Mouse (Mus musculus): ENCODE data around the gene Cdca8.

Cdca8 gene

DNA sequence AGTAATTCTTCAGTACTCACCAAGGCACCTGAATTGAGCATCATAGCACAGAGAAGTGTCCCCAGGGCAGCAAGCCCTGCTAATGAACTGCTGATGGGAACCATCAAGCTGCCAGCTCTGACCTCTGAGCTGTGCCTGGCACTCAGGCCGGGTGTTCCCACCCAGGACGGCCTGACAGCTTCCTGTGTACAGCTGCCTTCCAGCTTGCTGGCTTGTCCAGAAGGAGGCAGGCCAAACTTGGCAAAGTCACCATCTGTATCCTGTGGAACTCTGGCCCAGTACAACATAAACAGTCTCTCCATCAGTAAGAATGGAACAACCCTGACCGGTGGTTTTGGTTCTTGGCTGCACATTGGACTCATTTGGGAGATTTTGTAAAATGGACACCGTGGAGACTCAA, 14.4 kb upstream of the Cdca8 start:
- DNase-seq (ENCODE audit: low spot score): no peak

DNA sequence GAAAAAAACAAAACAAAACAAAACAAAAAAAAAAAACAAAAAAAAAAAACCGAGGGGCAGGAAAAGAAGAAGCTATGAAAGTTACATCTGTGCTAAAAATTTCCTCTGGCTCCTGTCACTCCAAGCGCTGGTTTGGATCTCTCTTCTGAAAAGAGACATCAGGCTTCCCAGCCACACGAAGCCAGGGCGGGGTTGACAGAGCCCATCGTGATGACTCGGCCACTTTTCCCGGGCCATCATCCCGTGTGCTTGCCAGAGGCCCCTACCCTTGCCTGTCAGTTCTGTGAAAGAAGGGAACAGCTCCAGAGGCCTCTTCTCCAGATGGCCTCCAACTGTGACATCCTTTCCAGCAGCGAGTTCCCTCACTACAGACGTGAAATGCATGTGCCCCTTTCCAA, 11.9 kb upstream of the Cdca8 start:
- DNase-seq (ENCODE audit: low spot score): no peak

DNA sequence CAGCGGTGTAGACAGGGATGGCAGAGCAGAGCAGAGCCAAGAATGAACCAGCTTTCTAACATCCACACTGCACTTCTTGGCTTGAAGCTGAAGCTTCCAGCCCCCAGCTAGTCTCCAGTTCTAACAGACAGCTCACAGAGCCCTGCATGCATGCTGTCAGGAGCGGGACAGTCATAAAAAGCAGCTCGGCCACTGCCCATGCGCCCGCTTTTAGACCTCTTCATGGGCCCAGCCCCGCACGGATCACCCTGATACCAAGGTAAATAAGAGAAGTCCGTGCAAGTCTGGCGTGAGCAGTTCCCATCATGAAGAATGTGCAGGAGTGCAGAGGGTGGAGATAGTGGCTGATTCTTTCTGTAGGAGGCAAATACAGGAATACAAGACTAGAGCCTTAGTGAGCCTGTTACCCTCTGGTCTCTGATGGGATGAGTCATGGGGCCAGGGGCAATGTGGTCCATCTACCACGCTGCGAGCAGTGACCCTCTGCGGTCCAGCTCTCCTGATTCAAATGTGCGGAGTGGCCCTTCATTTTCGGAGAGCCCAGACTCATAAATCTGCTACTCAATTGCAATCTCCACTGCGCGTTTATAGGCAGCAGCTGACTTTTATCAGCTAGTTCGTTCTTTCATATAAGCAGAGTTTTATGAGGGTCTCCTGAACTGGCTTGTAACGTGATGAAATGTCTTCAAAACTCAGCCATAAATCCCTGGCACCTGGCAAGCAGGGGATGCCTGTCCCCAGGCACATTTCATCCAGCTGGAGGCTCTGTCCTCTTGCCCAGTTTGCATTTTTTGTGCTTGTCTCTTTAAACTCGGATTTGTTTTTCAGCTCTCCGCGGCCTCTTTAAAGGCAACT, 11.3 kb upstream of the Cdca8 start:
- DNase-seq (ENCODE audit: low spot score): no peak

DNA sequence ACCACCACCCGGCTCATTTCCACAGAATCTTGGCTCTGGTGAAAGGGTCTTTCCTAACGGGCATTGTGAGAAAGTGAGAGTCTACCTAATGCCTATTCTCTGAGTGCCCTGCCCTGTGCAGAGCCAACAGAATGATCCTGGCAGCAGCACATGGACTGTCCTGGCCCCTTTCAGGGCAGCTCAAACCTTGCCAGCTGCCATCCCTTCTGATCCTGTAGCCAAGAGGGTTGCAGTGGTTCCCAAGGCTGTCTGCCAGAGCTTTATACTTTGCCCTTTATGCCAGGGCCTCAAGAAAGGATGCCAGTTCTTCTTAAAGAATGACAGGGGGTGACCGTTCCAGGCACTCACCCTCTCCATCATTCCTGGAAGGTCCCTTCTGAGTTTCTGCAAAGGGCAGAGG, 10.4 kb upstream of the Cdca8 start:
- DNase-seq (ENCODE audit: low spot score): no peak

DNA sequence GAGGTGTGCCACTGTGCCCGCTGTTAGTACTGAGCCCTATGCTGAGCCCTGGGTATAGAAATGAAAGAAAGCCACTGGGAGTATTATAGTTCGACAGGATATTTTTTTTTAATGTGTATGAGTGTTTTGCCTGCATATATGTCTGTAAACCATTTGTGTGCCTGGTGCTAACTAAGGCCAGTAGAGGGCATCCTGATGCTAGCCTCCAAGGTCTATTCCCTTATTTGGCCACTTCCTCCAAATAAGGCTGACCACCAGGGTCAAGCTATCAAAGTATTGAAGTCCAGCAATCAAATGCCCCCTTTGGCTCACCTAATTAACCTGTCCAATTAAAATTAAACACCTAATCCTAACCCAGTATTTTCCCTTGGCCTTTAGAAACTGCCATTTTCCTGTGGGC, 5.8 kb upstream of the Cdca8 start:
- no peak for DNase-seq (ENCODE audit: low spot score)

DNA sequence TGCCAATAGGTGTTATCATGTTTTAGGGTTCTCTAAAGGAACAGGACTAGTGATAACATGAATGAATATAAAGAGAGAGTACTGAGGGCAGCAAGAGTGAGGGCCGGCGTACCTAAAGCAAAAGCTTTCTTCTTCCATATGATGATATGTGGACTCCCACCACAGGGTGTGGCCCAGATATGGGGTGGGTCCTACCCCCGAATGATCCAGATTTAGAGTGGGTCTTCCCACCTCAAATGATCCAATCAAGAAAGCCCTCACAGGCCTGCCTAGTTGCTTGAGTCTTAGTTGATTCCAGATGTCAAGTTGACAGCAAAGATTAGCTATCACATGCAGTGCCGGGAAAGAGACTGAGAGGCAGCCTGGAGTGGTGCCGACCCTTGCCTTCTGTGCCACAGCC, 4.7 kb upstream of the Cdca8 start:
- DNase-seq (ENCODE audit: low spot score): no peak

DNA sequence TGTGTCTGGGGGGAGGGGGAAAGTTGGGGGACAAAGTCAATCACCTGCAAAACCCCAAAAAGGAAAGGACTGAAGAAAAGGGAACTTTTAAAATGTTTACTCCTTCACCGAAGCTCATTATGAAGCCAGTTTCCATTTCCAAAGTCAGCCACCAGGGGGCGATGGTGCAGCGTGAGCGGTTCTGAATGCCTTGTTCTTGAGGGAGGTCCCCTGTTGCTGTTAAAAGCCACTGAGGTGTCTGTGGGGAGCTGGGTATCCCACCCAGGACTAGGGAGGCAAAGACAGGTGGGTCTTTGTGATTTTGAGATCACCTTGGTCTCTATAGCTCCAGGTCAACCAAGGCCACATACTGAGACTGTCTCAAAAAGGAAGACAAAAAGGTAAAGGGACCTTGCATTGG, 3.9 kb upstream of the Cdca8 start:
- peak; percentile 29 for DNase-seq (ENCODE audit: low spot score)

DNA sequence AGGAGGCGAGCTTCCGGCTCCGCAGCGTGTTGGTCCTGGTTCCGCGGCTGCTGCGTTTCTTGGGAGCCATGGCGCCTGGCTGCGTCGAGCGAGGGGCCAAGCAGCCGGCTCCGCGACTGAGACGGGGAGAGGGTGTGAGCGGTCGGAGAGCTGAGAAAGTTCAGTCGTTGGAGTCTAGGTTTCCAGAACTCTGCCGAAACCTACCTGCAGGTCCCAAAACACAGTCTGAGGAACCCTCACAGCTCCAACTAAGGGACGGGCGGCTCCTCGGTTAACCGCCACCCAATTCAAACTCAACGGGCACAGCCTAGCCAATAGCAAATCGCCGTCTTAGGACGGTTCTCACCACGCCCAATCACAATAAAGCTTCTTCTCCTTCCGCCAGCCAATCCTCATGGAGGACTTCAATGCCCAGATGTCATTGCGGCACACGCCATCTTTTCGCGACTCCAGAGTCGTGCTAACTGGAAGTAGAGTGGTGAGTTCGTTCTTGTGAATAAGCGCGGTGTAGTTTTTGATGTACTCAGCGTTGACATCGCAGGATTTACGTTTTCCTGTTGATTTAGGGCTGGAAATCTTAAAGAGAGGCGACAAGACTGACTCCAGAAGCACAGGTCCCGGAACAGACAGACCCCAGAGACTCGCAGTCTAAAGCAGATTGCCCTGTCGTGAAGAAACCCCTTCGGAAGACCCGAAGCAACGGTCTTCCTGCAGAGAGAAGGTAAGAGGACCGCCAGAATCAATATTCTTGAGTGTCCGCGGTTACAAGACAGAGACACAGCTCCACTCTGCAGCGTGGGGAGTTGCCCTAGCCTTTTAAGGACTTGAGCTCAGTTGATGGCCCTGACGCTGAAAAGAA, 2.3 kb downstream of the Cdca8 start, which contains the start of gene 9930104L06Rik:
9930104L06Rik (plus strand) TSS at position 436 of the 859 bp plus-strand sequence.
- peak; percentile 92 for DNase-seq (ENCODE audit: low spot score)

DNA sequence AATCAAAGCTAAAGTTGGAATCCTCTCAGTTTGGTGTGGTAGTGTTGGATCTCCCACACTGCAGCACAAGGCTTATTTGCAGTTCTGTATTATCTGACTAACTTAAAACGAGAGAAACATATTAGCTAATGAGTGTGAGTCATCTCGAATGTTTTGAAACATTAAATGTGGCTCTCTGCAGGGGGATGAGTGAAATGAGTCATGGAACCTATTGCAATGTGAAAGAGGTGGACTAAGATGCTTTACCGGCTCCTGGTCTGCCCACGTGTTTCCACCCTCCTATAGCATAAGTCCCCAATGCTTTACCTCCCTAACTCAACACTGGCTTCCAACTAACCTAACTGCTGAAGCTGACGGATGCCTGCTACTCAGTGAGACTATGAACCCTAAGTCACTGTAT, 11.0 kb downstream of the Cdca8 start:
- no peak for DNase-seq (ENCODE audit: low spot score)

DNA sequence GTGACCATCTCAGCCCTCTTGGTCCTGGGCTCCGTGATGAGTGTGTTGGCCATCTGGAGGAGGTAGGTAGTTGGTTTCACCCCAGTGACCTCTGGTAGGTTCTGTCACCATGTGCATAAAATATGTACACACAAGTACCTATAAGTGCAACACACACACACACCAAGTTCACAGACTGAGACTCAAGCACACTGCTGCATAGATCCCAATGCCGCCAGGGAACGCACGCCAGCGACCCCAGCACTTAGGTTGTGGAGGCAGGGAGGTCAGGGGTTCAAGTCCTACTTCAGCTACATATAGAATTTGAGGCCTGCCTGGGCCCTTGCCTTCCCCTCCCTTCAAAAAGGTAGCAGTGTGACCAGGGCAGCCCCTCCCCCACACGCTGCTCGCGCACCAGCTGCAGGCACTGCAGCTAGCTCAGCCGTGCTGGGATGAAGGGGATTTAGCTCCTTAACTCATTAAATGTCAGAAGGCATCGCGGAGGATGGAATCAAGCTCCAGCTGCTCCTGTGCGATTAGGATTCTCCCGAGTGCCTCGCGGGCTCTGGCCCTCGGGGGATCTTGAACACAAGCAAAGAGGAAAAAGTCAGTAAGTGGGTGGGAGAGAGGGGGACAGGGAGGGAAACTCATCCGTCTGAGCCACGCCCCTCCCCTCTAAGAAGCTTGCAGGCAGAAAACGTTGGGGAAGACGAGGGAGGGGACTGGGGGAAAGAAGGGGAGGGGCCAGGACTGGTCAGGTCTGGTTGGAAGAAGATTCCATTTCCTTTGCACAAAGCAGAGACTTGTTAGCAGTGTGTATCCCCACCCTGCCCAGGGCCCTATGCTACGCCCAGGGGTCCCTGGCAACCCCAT, 32.9 kb downstream of the Cdca8 start:
- no peak for DNase-seq (ENCODE audit: low spot score)

DNA sequence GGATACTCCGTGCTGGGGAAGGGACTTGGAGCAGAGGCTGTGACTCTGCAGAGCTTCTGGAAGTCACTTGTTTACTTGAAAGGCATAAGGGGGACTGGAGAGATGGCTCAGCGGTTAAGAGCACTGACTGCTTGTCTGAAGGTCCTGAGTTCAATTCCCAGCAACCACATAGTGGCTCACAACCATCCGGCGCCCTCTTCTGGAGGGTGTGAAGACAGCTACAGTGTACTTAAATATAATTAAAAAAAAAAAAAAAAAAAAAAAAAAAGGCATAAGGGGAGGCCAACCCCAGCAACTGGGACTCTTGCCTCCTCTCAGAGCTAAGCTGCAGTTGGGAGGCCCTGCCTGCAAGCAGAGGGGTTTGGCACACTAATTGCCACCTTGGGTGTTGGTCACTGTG, 33.7 kb downstream of the Cdca8 start:
- no peak for DNase-seq (ENCODE audit: low spot score)

DNA sequence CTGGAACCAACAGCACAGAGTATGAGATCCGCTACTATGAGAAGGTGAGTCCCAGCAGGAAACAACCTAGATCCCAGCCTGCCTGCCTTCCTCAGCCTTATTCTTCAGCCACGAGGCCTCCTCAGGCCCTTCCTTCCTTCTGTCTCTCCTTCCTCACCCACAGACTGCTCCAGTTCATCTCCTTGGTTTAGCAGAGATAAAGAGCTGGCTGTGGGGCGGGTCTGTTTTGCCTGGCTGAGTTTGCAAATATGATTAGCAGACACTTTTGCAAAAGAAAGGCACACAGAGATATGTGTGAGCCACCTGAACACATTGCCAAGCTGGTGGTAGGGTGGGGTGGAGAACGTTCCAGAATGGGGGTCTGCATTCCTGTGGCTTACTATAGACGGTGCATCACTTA, 39.2 kb downstream of the Cdca8 start:
- DNase-seq (ENCODE audit: low spot score): no peak

DNA sequence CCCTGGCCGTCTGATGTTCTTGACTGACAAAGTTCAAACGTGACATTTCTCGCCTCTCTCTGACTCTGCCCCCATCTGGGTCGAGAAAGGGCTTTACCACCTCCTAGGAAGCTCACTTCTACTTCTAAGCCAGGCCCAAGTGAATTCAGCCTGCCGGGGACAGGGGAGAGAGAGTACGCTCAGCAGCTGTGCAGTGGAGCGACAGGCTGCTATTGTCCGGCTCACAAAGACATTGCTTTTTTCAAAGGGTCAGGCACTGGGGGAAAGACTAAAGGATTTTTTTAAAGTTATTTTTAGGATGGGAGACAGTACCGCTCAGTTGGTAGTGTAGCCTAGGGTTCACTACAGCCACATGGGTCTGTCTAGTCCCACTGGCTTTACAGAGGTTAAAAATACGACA, 40.7 kb downstream of the Cdca8 start:
- DNase-seq (ENCODE audit: low spot score): no peak

DNA sequence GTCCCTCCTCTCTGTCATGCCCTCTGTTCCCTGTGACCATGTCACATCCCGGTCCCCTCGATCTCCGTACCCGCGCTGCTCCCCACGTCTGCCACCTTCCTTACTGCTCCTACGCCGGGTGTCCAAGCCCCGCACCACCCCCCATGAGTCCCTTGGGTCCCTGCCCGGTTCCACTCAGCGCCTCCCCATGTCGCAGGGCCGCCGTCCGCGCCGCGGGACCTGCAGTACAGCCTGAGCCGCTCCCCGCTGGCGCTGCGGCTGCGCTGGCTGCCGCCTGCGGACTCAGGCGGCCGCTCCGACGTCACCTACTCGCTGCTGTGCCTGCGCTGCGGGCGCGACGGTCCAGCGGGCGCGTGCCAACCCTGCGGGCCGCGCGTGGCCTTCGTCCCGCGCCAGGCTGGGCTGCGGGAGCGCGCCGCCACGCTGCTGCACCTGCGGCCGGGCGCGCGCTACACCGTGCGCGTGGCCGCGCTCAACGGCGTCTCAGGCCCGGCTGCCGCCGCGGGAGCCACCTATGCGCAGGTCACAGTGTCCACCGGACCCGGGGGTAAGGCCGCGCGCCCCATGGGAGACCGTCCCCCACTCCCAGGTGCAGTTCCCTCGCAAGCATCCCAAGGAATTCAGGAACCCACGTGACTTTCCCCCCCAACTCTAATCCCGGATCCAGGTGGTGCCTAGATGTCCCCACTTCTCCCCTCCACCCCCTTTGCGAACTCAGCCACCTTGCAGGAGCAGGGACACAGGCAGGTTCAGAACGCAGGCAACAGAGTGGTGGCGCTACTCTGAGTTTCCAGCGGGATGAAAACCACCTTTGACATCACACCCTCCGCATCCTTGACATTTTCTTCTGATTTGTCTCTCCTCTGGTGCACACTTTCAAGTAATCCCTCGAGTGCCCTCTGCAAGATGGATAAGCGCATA, 44.3 kb downstream of the Cdca8 start:
- DNase-seq (ENCODE audit: low spot score): peak; percentile 35

DNA sequence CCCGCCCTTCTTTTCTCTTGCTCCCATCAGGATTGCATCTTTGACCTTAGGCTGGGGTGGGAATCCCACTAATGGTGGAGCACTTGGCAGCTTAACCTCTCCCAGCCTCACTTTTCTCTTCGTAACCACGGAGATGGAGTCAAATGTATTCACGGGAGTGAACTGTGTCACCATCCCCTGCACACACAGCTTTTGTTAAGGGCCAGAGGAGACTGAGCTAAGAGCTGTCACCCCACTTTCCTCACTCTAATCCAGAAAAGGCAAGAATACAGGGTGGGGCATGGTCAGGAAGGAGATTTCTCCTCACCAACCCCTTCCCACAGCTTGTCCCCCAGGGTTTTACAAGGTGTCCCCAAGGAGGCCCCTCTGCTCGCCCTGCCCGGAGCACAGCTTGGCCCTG, 45.3 kb downstream of the Cdca8 start:
- no peak for DNase-seq (ENCODE audit: low spot score)

DNA sequence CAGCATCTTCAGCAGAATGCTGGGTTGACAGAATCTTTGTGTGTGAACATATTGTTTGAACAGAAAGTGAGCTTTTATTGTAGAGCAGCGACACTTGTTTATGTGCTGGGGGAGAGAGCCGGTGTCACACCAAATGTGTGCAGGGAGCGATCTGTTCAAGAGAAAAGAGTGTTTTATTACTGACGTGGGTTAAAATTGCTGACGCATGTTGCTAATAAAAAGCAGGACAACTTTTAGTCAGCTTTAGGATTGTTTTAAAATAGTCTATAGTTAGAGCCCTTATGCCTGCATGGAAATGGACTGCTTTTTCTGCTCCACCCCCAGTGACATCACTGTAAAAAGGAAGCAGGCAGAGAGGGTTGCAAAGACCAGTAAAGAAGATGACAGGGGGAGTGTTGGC, 48.3 kb downstream of the Cdca8 start:
- no peak for DNase-seq (ENCODE audit: low spot score)

DNA sequence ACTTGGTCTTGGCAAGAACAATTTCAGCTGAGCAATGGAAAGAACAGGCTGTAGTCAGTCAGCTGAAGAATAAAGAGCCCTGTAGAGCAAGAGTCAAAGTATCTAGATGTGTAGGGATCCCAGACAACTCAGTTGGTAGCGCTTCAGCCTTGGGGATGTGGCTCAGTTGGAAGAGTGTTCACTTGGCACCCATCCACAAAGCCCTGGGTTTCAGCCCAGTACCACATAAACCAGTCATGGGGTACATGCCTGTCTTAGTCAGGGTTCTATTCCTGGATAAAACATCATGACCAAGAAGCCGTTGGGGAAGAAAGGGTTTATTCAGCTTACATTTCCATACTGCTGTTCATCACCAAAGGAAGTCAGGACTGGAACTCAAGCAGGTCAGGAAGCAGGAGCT, 49.2 kb downstream of the Cdca8 start:
- no peak for DNase-seq (ENCODE audit: low spot score)

DNA sequence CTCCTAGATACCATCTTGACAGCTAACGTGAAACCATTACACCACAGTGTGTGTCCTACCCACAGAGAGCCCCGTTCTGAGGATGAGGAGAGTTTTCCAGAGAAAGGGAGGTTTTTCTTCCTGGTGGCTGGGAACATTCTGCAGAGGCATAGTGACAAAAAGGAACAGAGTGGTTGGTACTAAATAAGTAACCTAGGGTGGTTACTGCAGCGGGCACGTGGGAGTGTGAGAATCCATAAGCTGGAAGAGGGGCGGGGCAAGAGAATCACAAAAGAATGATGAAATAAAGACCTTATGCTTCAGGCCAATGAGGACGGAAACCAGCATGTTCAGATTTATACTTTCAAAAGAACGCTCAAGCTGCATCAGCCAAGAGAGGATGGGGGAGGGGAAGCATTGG, 50.4 kb downstream of the Cdca8 start:
- DNase-seq (ENCODE audit: low spot score): no peak

DNA sequence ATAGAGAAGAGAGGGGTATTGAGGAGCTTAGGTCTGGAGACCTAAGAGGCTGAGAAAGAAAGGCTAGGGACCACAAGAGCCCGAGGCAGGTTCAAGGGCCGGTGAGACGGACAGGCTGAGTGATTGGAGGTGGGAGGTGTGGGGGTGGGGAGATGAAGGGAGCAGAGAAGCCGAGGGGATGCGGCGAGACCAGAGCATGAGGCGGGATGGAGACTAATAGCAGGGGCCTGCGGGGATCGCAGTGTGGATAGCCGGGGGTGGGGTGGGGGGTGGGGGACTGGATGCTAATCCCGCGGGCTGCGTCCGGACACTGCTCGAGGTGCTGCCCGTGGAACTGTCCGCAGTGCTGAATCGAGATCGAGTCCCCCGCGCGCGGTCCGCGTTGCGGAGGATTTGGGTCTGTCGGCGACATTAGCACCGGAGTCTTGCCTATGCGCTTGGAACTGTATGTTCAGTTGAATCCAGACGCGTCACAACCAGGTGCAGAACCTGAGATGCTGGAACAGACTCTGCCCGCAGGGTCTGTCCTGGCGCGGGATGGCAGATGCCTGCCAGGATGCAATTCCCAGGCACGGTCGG, 56.9 kb downstream of the Cdca8 start:
- DNase-seq (ENCODE audit: low spot score): no peak

DNA sequence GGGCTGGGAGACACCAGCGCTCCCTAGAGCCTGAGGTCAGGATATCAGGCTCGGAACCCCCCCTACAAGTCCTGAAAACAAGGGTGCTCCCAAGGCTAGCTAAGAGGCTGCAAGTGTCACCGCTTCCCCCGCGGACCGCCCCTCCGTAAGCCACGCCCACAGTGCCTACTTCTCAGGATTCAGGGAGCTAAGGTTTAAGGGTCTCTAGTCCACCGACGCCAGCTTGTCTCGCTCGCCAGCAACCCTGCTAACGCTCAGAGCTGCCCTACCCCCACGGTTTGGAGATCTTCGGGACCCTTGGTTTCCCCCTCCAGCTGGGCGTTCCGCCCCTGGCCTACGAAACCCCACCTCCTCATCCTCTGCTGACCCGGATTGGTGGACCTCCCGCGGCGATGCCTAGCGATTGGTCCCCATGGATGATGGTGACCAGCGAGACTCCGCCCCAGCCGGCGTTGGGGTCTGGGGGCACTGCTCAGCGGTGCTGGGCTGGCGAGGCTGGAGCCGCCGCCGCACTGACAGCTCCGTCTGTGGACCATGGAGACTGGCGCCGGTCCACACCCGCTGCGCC, 57.7 kb downstream of the Cdca8 start:
- DNase-seq (ENCODE audit: low spot score): peak; percentile 59

DNA sequence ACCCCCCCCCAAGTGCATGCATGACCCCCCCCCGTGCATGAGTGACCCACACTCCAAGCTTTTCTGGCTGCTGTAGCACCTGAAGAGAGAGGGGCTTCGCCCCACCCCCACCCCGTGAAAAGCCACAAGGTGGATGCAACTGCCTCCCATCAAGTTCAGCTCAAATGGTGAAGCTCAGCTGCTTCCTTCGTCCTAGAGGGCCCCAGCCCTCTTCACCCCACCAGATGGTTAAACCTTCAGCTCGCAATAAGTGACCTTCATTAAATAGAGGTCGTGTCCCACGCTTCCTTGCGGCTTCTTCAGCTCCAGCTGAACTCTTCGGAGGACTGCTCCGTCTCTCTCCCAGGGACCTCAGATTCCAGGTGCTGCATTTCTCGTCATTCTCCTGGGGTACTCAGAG, 58.5 kb downstream of the Cdca8 start, which contains the start of gene Epha10:
Epha10 (plus strand) TSS at position 301 of the 400 bp plus-strand sequence.
- no peak for DNase-seq (ENCODE audit: low spot score)

All from left cerebral cortex, adult 11 months (tissue).